Mouse (Mus musculus): ENCODE measurements around the gene Myo18a.

Gene Myo18a

GRCm38 (mm10) chr11:77840523-77841245 is 77.6 kb downstream of the Myo18a start:
- DNase-seq, result no peak

- no peak for DNase-seq
These were observed 80.2 kb downstream of the Myo18a start for GRCm38 (mm10) chr11:77843068-77843905.

GRCm38 (mm10) chr11:77843906-77844200 is 80.8 kb downstream of the Myo18a start:
- no peak for DNase-seq

GRCm38 (mm10) chr11:77847599-77848128 is 84.6 kb downstream of the Myo18a start:
- no peak for DNase-seq

- DNase-seq, result no peak
These were observed 85.1 kb downstream of the Myo18a start for GRCm38 (mm10) chr11:77848131-77848530.

GRCm38 (mm10) chr11:77849151-77849550 is 86.1 kb downstream of the Myo18a start:
- no peak for DNase-seq

- DNase-seq, result no peak
These were observed 87.6 kb downstream of the Myo18a start for GRCm38 (mm10) chr11:77850401-77851244.

GRCm38 (mm10) chr11:77851483-77852010 is 88.5 kb downstream of the Myo18a start:
- no peak for DNase-seq

GRCm38 (mm10) chr11:77852195-77852594 is 89.1 kb downstream of the Myo18a start:
- DNase-seq, result no peak

- DNase-seq, result no peak
These were observed 90.1 kb downstream of the Myo18a start for GRCm38 (mm10) chr11:77852941-77853668.

GRCm38 (mm10) chr11:77854641-77855040 is 91.6 kb downstream of the Myo18a start:
- DNase-seq, result no peak

- DNase-seq, result no peak
These were observed 92.3 kb downstream of the Myo18a start for GRCm38 (mm10) chr11:77855396-77855795.

GRCm38 (mm10) chr11:77857089-77857488 is 94.0 kb downstream of the Myo18a start:
- DNase-seq, result no peak

GRCm38 (mm10) chr11:77858589-77858988 is 95.5 kb downstream of the Myo18a start:
- no peak for DNase-seq

- no peak for DNase-seq
These were observed 97.9 kb downstream of the Myo18a start for GRCm38 (mm10) chr11:77860947-77861346.

- DNase-seq, result no peak
These were observed 99.8 kb downstream of the Myo18a start for GRCm38 (mm10) chr11:77862887-77863286.

- no peak for DNase-seq
These were observed 101.7 kb downstream of the Myo18a start for GRCm38 (mm10) chr11:77864771-77865170.

- DNase-seq, result no peak
These were observed 104.5 kb downstream of the Myo18a start for GRCm38 (mm10) chr11:77867419-77868083.

- DNase-seq, result no peak
These were observed 108.4 kb downstream of the Myo18a start for GRCm38 (mm10) chr11:77871436-77871835.

GRCm38 (mm10) chr11:77872236-77872635 is 109.2 kb downstream of the Myo18a start:
- DNase-seq, result no peak

- no peak for DNase-seq
These were observed 109.6 kb downstream of the Myo18a start for GRCm38 (mm10) chr11:77872685-77873084.

Data from spleen, adult 18-20 months (tissue).